Mouse (Mus musculus): ENCODE results near the gene Brap.

GRCm38 (mm10) chr5:121711174-121711927, 51.0 kb downstream of the Brap start, which contains the start of gene Atxn2:
- no peak for TF ChIP-seq CTCF (IDR thresholded peaks at IDR 0.05; ENCODE audit: low read depth)
- TF ChIP-seq EP300 (optimal IDR thresholded peaks at IDR 0.05), result no peak
